Mouse (Mus musculus) forebrain, embryonic 16.5 days (tissue): ENCODE measurements around the gene Nanos3. TPM values are rescaled to one million over a fixed set of nuclear protein-coding genes. Genes with fewer than 3 reads are reported as not detected.

Source experiments
- ATAC-seq: fragments of 200-750 bp; cut with Nextera tagmentation; 2 replicates; pipeline ENCODE4 v1.8.0; 2017; ENCODE audit warnings: mild to moderate bottlenecking, moderate library complexity
- H3K27ac ChIP-seq: fragments of 300-500 bp; sonication (generic); 2 replicates; pipeline ENCODE4 v1.5.1; 2014; ENCODE audit warnings: low read length, control low read depth
- H3K27me3 ChIP-seq: fragments of 300-500 bp; sonication (generic); replicated peaks from 2 replicates; pipeline ENCODE4 v1.6.1; 2014; ENCODE audit warnings: low read length; ENCODE audit not compliant: control insufficient read depth, insufficient read depth
- H3K36me3 ChIP-seq: fragments of 300-500 bp; sonication (generic); 2 replicates; pipeline ENCODE4 v1.6.1; 2014; ENCODE audit not compliant: control insufficient read depth, insufficient read depth
- H3K4me1 ChIP-seq: fragments of 300-500 bp; sonication (generic); replicated peaks from 2 replicates; pipeline ENCODE4 v1.6.1; 2014; ENCODE audit warnings: low read length; ENCODE audit not compliant: control insufficient read depth, insufficient read depth
- H3K4me2 ChIP-seq: fragments of 300-500 bp; sonication (generic); 2 replicates; pipeline ENCODE4 v1.6.1; 2014; ENCODE audit warnings: mild to moderate bottlenecking, low read length, control low read depth
- H3K4me3 ChIP-seq: fragments of 300-500 bp; sonication (generic); replicated peaks from 2 replicates; pipeline ENCODE4 v1.5.1; 2014; ENCODE audit warnings: mild to moderate bottlenecking, low read length, control low read depth
- H3K9ac ChIP-seq: fragments of 300-500 bp; sonication (generic); replicated peaks from 2 replicates; pipeline ENCODE4 v1.6.1; 2014; ENCODE audit warnings: low read depth, low read length, control low read depth
- H3K9me3 ChIP-seq: fragments of 300-500 bp; sonication (generic); 2 replicates; pipeline ENCODE4 v1.6.1; 2016; ENCODE audit warnings: low read length; ENCODE audit not compliant: control insufficient read depth
- WGBS: fragments of 180-500 bp; shearing (Covaris S2); extraction: QIAGEN DNeasy Blood & Tissue Kit; methylation state at CpG from one replicate; pipeline ENCODE4 v1.1.7; 2014; 5-methylcytosine and 5-hydroxymethylcytosine counted together
- microRNA counts: library from miRNA; unstranded; fragments of <30 nt; microRNA quantifications from one replicate; lab custom pipeline; 2016
- microRNA-seq: library from miRNA; unstranded; fragments of <30 nt; microRNA quantifications from one replicate; pipeline ENCODE4, GENCODE M21; 2017
- polyA plus RNA-seq: library from polyadenylated mRNA; unstranded; fragments of >200 nt; fragmentation: Nextera tagmentation; extraction: Ambion mirVana; gene quantifications from 2 replicates; pipeline ENCODE4 v1.2.1, GENCODE M21; 2015

Nanos3 gene
- polyA plus RNA-seq, 1 experiment from 2014 or later = 4.7 TPM

DNA sequence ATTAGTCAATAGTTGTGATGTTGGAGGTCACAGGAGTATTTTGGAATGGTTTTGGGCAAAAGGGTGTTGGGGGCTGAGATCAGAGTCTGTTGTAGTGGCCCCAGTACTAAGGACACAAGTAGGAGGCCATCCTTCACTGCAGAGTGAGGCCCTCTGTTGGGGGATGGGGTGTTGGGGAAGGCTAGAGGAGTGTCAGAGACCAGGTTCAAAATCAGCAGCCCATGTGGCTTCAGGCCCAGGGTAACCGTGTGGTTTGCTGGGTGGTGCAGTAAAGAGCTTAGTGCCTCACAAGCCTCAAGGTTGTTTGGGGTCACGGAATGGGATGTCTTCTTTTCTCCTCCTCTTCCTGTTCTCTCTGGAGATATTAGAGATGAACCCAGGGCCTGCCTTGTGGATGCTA is 58.3 kb downstream of the Nanos3 start:
- Histone ChIP-seq H3K9me3 (no peaks in the 10 kb centered on the region), H3K27me3 (no peaks in the 10 kb centered on the region), H3K4me1 (no peaks in the 10 kb centered on the region), H3K27ac (no peak overlapping the region), H3K4me2 (no peak overlapping the region), H3K4me3 (no peak overlapping the region), H3K36me3 (no peaks in the 10 kb centered on the region), H3K9ac (no peak overlapping the region)
- 81% methylated on average over 2 of the region's 2 CpGs for WGBS
- ATAC-seq = no peak

DNA sequence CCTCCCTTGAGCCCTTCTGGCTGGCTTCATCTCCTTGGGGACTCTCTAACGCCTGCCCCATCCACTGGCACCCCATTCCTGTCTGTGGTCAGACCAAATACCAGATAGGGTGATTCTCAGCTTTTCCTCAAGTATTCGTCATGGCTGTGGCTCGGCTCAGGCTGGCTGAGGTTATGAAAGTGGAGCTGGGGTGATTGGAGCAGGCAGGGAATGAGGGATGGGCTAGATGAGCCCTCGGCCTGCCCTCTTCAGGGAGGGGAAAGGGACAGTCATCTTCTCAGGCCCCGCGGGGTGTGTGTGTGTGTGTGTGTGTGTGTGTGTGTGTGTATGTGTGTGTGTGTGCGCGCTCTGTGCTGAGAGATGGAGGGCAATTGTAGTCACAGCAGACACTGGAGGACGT is 59.4 kb downstream of the Nanos3 start, which contains the start of gene Podnl1:
Gene Podnl1, plus strand, starts transcription at position 334 of the 400 bp plus-strand sequence.
- H3K9me3 ChIP-seq = no peaks in the 10 kb centered on the region
- no peak within 1 kb of the TSS for H3K4me3 ChIP-seq
- H3K9ac ChIP-seq = no peak within 1 kb of the TSS
- no peaks in the 10 kb centered on the region for H3K4me1 ChIP-seq
- H3K36me3 ChIP-seq = no peaks in the 10 kb centered on the region
- no peak within 1 kb of the TSS for H3K4me2 ChIP-seq
- H3K27me3 ChIP-seq = no peaks in the 10 kb centered on the region
- WGBS = 59% methylated on average over 9 of the region's 9 CpGs
- no peak for ATAC-seq
- no peak within 1 kb of the TSS for H3K27ac ChIP-seq

MicroRNAs within 50 kb of the gene (microRNA counts, 519-probe panel; counts per million panel counts)
- microRNA mmu-miR-181c (lab: Ali Mortazavi, UCI) = 2,930 counts per million, percentile 76 among the panel's probes with 10 or more counts
- 3,213 counts per million, percentile 81 among the panel's probes with 10 or more counts for microRNA mmu-miR-23a (lab: Ali Mortazavi, UCI)
- 3,228 counts per million, percentile 82 among the panel's probes with 10 or more counts for microRNA mmu-miR-27a (lab: Ali Mortazavi, UCI)

Small RNA genes lying within 50 kb of the gene (microRNA-seq; reads per million reads assigned to microRNA genes)
- gene Gm25110 (not detected), gene Mir181c (15,736 reads per million, percentile 97 among the genes with 10 or more reads in this experiment), gene Mir181d (7,513 reads per million, percentile 94 among the genes with 10 or more reads in this experiment), gene Mir23a (6,953 reads per million, percentile 93 among the genes with 10 or more reads in this experiment), gene Mir24-2 (not detected), gene Mir27a (57.8 reads per million, percentile 47 among the genes with 10 or more reads in this experiment), gene Mir3074-2 (not detected)

Other genes starting within 250 kb of the Nanos3 start
- gene Gm10644, start 230.0 kb downstream of the Nanos3 start, polyA plus RNA-seq = 0.63 and 1.3 TPM in 2 replicates
- 14.8 and 19.5 TPM in 2 replicates for gene Asf1b, start 229.7 kb downstream of the Nanos3 start, polyA plus RNA-seq
- 164 TPM in 2 replicates for gene Prkaca, start 212.2 kb downstream of the Nanos3 start, polyA plus RNA-seq
- gene Samd1, start 187.5 kb downstream of the Nanos3 start, polyA plus RNA-seq = 8.1 and 9.7 TPM in 2 replicates
- gene 1700067K01Rik, start 183.7 kb downstream of the Nanos3 start, polyA plus RNA-seq = 1.1 and 1.3 TPM in 2 replicates
- not detected in 2 replicates for gene 2210011C24Rik, start 173.0 kb downstream of the Nanos3 start, polyA plus RNA-seq
- gene Palm3, start 163.7 kb downstream of the Nanos3 start, polyA plus RNA-seq = 2.0 and 3.0 TPM in 2 replicates
- 0.65 and 0.79 TPM in 2 replicates for gene Il27ra, start 142.6 kb downstream of the Nanos3 start, polyA plus RNA-seq
- not detected in 2 replicates for gene Rln3, start 140.2 kb downstream of the Nanos3 start, polyA plus RNA-seq
- gene Gm10643, start 120.1 kb downstream of the Nanos3 start, polyA plus RNA-seq = 1.0 and 1.1 TPM in 2 replicates
- 8.7 and 11.3 TPM in 2 replicates for gene Rfx1, start 118.4 kb downstream of the Nanos3 start, polyA plus RNA-seq
- 16.0 and 20.6 TPM in 2 replicates for gene Dcaf15, start 80.4 kb downstream of the Nanos3 start, polyA plus RNA-seq
- gene Podnl1, start 59.2 kb downstream of the Nanos3 start, polyA plus RNA-seq = 0.31 and 0.38 TPM in 2 replicates
- 35.4 and 43.8 TPM in 2 replicates for gene Cc2d1a, start 37.3 kb downstream of the Nanos3 start, polyA plus RNA-seq
- 2.6 and 3.5 TPM in 2 replicates for gene 4930432K21Rik, start 37.2 kb downstream of the Nanos3 start, polyA plus RNA-seq
- gene Zswim4, start 51.8 kb upstream of the Nanos3 start, polyA plus RNA-seq = 40.1 and 41.8 TPM in 2 replicates
- gene D8Ertd738e, start 64.5 kb upstream of the Nanos3 start, polyA plus RNA-seq = 214 and 231 TPM in 2 replicates
- 46.5 and 57.1 TPM in 2 replicates for gene Mri1, start 72.1 kb upstream of the Nanos3 start, polyA plus RNA-seq
- gene Ccdc130, start 85.2 kb upstream of the Nanos3 start, polyA plus RNA-seq = 26.8 and 31.0 TPM in 2 replicates
- 7.4 and 20.3 TPM in 2 replicates for gene Cacna1a, start 203.2 kb upstream of the Nanos3 start, polyA plus RNA-seq